Mouse (Mus musculus) G1E (cell line): ENCODE results near the gene Ppm1l. TPM values are rescaled to one million over a fixed set of nuclear protein-coding genes. Genes with fewer than 3 reads are reported as not detected.

Experiments used
- ATAC-seq: 2 replicates; pipeline ENCODE4 v1.8.0; 2016; ENCODE audit warnings: mild to moderate bottlenecking; ENCODE audit not compliant: insufficient number of reproducible peaks, poor library complexity, low FRiP score, severe bottlenecking; ENCODE audit errors: extremely low read depth
- DNase-seq: peaks from one replicate; pipeline ENCODE4 v3.0.0; 2012; ENCODE audit warnings: low spot score
- H3K27me3 ChIP-seq: 2 replicates; pipeline ENCODE4 v1.6.1; 2012; ENCODE audit warnings: mild to moderate bottlenecking, low read length, inconsistent platforms; ENCODE audit not compliant: insufficient read depth
- H3K36me3 ChIP-seq: replicated peaks from 2 replicates; pipeline ENCODE3; 2012; ENCODE audit warnings: mild to moderate bottlenecking, inconsistent platforms
- H3K4me1 ChIP-seq: 2 replicates; pipeline ENCODE4 v1.6.1; 2012; ENCODE audit warnings: low read depth, low read length, inconsistent platforms, mixed read lengths; ENCODE audit not compliant: insufficient read depth
- H3K4me3 ChIP-seq: 2 replicates; pipeline ENCODE4 v1.5.1; 2012; ENCODE audit warnings: low read depth, mild to moderate bottlenecking, inconsistent platforms, low read length, moderate library complexity, mixed read lengths
- H3K9me3 ChIP-seq: replicated peaks from 2 replicates; pipeline ENCODE4 v1.6.1; 2012; ENCODE audit warnings: inconsistent platforms
- CTCF ChIP-seq: IDR thresholded peaks from 2 replicates; pipeline ENCODE4 v1.5.1; 2012; ENCODE audit warnings: low read depth, low read length, inconsistent platforms, mixed read lengths
- GATA1 ChIP-seq: IDR thresholded peaks from 2 replicates; pipeline ENCODE4 v1.6.1; 2012; ENCODE audit warnings: borderline replicate concordance, low read length, inconsistent platforms, mixed read lengths
- GATA2 ChIP-seq: IDR thresholded peaks from 2 replicates; pipeline ENCODE4 v1.6.1; 2012; ENCODE audit warnings: low read depth, low read length, inconsistent platforms, borderline replicate concordance
- POLR2AphosphoS5 ChIP-seq: IDR thresholded peaks from 2 replicates; pipeline ENCODE4 v1.6.1; 2012; ENCODE audit warnings: low read depth, low read length, inconsistent platforms; ENCODE audit not compliant: insufficient replicate concordance
- TAL1 ChIP-seq: conservative IDR thresholded peaks from 2 replicates; pipeline ENCODE4 v1.6.1; 2012; ENCODE audit warnings: low read depth, low read length, inconsistent platforms, mixed read lengths
- polyA plus RNA-seq: library from polyadenylated mRNA; stranded (reverse); fragments of >175 nt; gene quantifications from 2 replicates; pipeline ENCODE4 v1.2.3, GENCODE M21; 2012
- total RNA-seq, 2 experiments: library from RNA; stranded (forward) in 1 of 2; stranded (reverse) in 1 of 2; fragments of 200-1000 nt in 1 of 2; fragments of >200 nt in 1 of 2; fragmentation: Nextera tagmentation in 1 of 2; gene quantifications; 2 replicates each; pipeline ENCODE4 v1.2.3; 2014 to 2017

The Ppm1l gene
- total and polyA plus RNA-seq, 3 experiments = 1.5 to 16.6 (median 5.6) TPM

DNA sequence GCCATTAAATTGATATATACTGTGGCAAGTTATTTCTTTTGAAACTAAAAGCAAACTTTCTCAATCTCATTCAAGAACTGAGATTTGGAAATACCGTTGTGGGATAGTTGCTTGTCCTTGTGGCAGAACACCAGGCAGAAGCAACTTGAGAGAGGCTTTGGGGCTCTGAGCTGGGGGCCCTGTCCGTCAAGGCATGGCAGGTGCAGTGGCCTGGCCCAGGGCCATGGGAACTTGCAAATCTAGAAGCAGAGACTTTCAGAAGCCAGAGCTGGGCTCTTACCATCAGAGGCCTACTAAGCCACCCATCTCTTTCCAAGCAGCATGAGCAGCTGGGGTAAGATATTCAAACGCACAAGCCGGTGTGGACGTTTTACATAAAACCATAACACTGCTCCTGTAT is 139.4 kb downstream of the Ppm1l start:
- no peak for TF ChIP-seq TAL1
- TF ChIP-seq GATA1 = no peak
- TF ChIP-seq CTCF = no peak
- no peak for TF ChIP-seq GATA2
- TF ChIP-seq POLR2AphosphoS5 = no peak

GRCm38 (mm10) chr3:69458756-69459155 is 142.1 kb downstream of the Ppm1l start:
- no peak for ATAC-seq
- no peak for DNase-seq
- Histone ChIP-seq H3K27me3 (no peaks in the 10 kb centered on the region), H3K4me3 (no peak overlapping the region), H3K36me3 (no peaks in the 10 kb centered on the region), H3K9me3 (no peaks in the 10 kb centered on the region), H3K4me1 (peaks cover 14% of the 10 kb centered on the region; the same call in 1 of the 2 replicates)
- no peak for TF ChIP-seq CTCF
- no peak for TF ChIP-seq GATA1
- no peak for TF ChIP-seq TAL1
- TF ChIP-seq GATA2 = no peak
- TF ChIP-seq POLR2AphosphoS5 = no peak

More for the DNA sequence above, 139.4 kb downstream of the Ppm1l start:
- DNase-seq (no peak), ATAC-seq (no peak)
- H3K9me3 ChIP-seq = no peaks in the 10 kb centered on the region
- H3K4me3 ChIP-seq = no peak overlapping the region
- 0 out of 2 replicates have a peak, but pooled peaks cover 3% of the 10 kb centered on the region for H3K4me1 ChIP-seq
- no peaks in the 10 kb centered on the region for H3K27me3 ChIP-seq
- H3K36me3 ChIP-seq = no peaks in the 10 kb centered on the region

DNA sequence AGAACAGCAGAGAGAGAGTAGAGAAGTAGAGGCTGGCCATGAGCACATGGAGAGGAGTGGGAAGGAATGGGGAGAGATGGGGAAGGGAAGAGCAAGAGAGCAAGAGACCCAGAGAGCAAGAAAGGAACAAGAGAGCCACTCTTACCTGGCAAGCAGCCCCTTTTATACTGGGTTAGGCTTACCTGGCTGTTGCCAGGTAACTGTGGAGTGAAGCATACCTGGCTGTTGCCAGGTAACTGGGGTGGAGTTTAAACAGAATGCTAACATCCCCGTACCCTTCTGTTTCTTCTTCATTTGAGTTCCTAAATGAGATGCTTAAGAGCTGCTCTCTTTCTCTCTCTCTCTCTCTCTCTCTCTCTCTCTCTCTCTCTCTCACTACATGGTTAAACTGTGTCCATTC is 145.3 kb downstream of the Ppm1l start:
- ATAC-seq = no peak
- TF ChIP-seq GATA2 = no peak
- no peak for TF ChIP-seq CTCF
- no peak for TF ChIP-seq POLR2AphosphoS5
- TF ChIP-seq GATA1 = no peak
- TF ChIP-seq TAL1 = no peak
- Histone ChIP-seq H3K9me3 (no peaks in the 10 kb centered on the region), H3K36me3 (no peaks in the 10 kb centered on the region), H3K4me1 (peaks cover 17% of the 10 kb centered on the region), H3K27me3 (no peaks in the 10 kb centered on the region), H3K4me3 (no peak overlapping the region)
- DNase-seq = no peak

- DNase-seq = no peak
- Histone ChIP-seq H3K36me3 (no peaks in the 10 kb centered on the region), H3K4me1 (peaks cover 47% of the 10 kb centered on the region), H3K9me3 (no peaks in the 10 kb centered on the region), H3K4me3 (no peak overlapping the region), H3K27me3 (no peaks in the 10 kb centered on the region)
- no peak for ATAC-seq
- TF ChIP-seq GATA2 (no peak), GATA1 (no peak), CTCF (no peak), TAL1 (no peak), POLR2AphosphoS5 (no peak)
Observed at GRCm38 (mm10) chr3:69465751-69466150, 149.1 kb downstream of the Ppm1l start.

GRCm38 (mm10) chr3:69468280-69469008 is 151.8 kb downstream of the Ppm1l start:
- DNase-seq (no peak), ATAC-seq (peak; percentile 50)
- Histone ChIP-seq H3K27me3 (no peaks in the 10 kb centered on the region), H3K4me3 (peak overlapping the region; percentile 18; the same call in 1 of the 2 replicates), H3K4me1 (peaks cover 44% of the 10 kb centered on the region), H3K36me3 (no peaks in the 10 kb centered on the region), H3K9me3 (no peaks in the 10 kb centered on the region)
- no peak for TF ChIP-seq TAL1
- no peak for TF ChIP-seq GATA1
- no peak for TF ChIP-seq POLR2AphosphoS5
- TF ChIP-seq GATA2 = no peak
- TF ChIP-seq CTCF = no peak

- Histone ChIP-seq H3K4me1 (peaks cover 43% of the 10 kb centered on the region), H3K9me3 (no peaks in the 10 kb centered on the region), H3K27me3 (no peaks in the 10 kb centered on the region), H3K4me3 (no peak overlapping the region; the same call in 1 of the 2 replicates), H3K36me3 (no peaks in the 10 kb centered on the region)
- TF ChIP-seq TAL1 = peak; percentile 88
- TF ChIP-seq CTCF = no peak
- no peak for TF ChIP-seq GATA1
- TF ChIP-seq GATA2 = no peak
- TF ChIP-seq POLR2AphosphoS5 = no peak
- DNase-seq (peak; percentile 40), ATAC-seq (peak; percentile 85)
Observed at GRCm38 (mm10) chr3:69469463-69470141, 152.9 kb downstream of the Ppm1l start.
